Mouse (Mus musculus) frontal cortex, postnatal 25 days (tissue): Measurements from ENCODE around the gene Bmp2k.

ENCODE experiments used
- DNase-seq, 2 experiments: peaks; one replicate each; pipeline ENCODE4 v3.0.0; 2022; ENCODE audit warnings: low spot score in 2 of 2

Gene Bmp2k

GRCm38 (mm10) chr5:96997310-96997801 is at the start of gene Bmp2k:
Bmp2k (plus strand) TSS chr5:96997689.
- DNase-seq, result peak; percentile 75 to 81

GRCm38 (mm10) chr5:96948856-96949527 is 48.5 kb upstream of the Bmp2k start:
- DNase-seq, result no peak

DNA sequence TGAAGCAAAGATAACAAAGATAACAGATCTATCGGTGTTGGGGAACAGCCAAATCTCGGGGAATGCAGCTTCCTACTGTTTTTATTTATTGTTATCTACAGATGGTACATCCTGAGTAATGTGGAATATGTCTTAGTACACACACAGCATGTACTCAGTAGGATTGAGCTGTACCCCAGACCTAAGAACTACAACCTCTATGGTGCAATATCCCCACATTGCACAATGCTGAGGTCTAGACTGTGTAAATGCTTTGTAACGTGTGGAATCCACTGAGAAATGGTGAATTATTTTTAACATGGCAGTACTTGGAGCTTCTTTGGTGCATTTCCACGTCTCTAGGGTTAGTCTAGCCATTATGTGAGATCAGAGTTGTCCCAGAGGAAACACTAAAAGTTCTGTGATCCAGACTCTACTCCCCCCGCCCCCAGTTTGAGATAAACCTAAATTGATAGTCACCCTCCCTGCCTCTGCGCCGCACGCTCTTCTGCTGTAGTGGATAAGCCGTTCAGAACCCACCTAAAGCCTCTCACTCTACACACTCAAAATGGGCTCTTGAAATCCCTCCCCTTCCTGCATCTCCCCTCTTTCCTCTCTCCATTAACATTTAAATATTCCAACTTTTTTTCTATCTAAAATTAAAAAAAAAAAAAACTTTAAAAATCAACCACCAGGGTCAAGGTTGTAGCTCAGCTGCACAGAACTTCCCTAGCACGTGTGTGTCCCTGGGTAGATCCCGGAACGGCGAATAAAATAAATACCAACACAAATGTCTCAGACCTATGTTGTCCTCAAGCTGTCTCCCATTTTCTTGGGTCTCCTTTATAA is 47.4 kb upstream of the Bmp2k start:
- no peak for DNase-seq

DNA sequence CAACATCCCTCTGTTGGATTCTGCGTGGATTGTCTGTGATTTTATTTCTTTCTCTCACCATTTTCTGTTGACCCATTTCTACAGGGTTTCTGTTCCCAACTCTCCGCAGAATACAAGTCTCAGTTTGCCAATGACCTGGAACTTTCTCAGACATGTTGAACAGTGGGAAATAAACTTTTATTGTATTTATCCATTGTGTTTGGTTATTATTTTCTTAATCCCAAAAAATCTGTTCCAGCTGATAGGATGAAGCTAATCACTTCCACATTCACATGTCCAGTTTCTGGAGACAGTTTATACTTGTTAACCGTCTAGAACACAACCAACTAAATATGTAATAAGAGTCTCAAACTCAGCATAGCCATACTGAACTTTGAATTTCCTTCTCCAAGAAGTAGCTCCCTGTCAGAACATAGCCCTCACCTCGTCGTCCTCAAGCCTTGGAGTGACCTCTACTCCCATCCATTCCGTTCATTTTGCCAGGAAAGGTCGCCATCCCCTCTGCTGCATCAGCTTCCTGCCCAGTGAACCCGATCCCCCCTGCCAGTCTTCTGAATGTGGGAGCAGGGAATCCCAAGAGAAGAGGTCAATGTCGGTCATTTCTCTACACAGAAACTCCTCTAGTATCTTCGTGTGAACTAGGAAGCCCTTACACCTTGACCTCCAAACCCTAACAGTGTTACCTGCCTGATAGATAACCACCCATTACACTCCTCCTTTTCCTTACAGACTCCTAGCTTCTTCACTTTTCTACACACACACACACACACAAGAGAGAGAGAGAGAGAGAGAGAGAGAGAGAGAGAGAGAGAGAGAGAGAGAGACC is 46.6 kb upstream of the Bmp2k start:
- DNase-seq, result no peak

DNA sequence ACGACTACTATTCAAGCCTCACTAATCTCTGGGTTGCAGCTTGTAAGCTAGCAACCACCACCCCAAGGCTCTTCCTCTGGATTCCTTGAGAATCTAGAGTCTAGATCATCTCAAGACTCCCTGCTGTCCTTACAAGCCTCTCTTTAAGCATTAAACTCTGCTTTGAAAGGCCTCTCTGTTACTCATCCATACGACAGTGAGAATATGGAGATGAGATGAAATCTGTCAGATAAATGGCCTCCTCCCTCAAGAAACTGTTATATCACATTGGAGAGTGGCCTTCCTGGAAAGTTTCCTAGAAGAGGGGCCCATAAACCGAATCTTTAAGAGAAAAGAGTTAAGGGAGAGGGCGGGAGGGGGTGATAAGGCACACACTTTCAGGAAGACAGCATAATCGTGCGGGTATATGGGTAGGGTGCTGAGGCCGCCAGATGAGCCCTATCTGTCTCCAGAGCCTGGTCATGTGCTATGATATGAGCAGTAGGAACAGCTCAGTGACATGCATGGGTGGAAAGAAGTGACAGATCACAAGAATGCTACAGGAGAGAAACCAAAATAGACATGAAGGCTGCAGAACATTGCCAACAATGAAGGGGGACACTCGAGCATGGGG is 45.9 kb upstream of the Bmp2k start:
- DNase-seq, result no peak

GRCm38 (mm10) chr5:96954040-96954439 is 43.4 kb upstream of the Bmp2k start:
- no peak for DNase-seq

DNA sequence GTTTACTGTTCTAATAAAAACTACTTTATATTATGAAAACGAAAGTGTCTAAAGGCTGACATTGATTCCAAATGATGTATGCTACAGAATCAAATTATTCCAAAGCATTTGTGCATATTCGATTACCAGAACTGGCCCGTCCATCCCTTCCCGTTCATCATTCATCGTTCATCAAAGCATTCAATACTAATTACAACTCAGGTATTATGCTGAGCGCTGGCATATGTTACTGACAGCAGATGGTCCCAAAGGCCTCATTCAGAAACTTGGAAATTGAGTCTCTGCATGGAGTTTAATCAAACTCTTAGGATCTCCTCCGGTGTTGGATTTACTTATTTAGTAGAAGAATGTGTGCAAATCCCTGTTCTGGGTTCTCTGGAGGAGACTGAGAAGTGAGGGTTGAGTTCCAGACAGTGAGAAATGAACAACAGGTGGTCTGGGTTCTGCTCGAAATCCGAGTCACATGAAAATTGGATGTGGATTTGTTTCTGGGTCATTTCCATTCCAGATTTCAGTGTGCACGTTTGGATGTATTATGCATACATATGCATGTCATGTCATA is 42.9 kb upstream of the Bmp2k start:
- DNase-seq, result no peak

GRCm38 (mm10) chr5:96956926-96957325 is 40.6 kb upstream of the Bmp2k start:
- DNase-seq, result no peak

- no peak for DNase-seq
Observed at GRCm38 (mm10) chr5:96961122-96961521, 36.4 kb upstream of the Bmp2k start.

DNA sequence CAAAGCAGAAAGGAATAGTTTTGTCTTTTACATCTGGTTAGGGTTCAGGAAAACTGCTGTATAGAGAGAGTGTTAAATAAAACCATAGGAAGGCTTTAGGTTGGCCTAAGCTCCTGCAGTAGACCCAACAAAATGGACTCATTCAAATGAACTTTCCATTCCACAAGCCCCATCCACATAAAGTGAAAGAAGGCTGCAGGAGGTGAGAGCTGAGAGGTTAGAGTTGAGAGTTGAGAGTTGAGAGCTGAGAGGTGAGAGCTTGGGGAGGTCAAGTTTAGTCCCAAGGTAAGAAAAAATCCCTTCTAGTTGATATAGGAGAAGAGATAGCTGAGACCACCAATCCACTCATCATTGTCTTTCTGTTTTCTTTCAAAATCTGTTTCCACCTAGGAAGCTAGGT is 35.6 kb upstream of the Bmp2k start:
- DNase-seq, result no peak

DNA sequence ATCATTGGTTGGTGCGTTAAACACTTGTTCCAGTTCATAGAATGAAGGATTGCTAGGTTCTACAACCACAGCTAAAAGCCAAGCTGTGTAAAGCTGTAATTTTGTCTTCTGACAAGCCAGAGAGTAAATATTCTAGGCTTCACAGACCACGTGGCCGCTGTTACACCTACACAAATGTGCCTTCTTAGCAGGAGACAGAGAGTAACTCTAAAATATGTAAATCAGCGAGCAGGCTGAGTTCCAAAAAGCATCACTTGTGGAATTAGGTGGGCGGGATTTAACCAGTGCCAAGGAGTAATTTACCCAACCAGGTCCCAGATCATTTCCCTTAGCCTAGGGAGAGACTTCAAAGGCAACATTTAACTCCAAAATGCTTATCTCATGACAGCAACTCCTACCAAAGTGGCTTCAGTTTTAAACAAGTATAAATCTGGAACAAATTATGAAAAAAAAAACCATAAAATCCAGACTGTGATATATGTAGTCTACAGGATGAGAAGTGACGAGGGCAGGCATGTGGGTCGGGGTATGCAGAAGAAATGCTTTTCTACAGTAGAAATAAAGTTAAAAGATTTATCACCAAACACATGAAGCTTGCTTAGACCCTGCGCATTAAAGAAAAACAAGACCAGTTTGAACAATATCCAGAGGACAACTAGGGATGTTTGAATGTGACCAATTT is 35.1 kb upstream of the Bmp2k start:
- DNase-seq, result no peak

DNA sequence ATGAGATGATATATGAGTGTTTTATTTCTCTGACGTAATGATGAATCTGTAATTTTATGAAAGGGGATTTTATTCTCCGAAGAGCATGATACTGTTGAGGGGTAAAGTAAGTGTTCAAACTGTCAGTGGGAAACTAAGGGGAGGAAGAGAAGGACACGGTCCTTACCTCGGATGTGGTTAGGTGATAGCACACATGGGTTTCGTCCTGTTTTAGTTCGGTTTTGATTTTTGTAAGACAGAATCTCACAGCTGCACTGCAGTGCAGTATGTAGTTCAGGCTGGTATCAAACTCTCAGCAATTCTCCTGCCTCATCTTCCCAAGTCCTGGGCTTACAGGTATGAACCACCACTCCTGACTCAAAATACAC is 34.6 kb upstream of the Bmp2k start:
- no peak for DNase-seq

GRCm38 (mm10) chr5:96964062-96965028 is 33.1 kb upstream of the Bmp2k start:
- no peak for DNase-seq

GRCm38 (mm10) chr5:96965029-96965403 is 32.5 kb upstream of the Bmp2k start:
- no peak for DNase-seq

GRCm38 (mm10) chr5:96965503-96965902 is 32.0 kb upstream of the Bmp2k start:
- no peak for DNase-seq

- no peak for DNase-seq
Observed at GRCm38 (mm10) chr5:96968628-96969027, 28.9 kb upstream of the Bmp2k start.

DNA sequence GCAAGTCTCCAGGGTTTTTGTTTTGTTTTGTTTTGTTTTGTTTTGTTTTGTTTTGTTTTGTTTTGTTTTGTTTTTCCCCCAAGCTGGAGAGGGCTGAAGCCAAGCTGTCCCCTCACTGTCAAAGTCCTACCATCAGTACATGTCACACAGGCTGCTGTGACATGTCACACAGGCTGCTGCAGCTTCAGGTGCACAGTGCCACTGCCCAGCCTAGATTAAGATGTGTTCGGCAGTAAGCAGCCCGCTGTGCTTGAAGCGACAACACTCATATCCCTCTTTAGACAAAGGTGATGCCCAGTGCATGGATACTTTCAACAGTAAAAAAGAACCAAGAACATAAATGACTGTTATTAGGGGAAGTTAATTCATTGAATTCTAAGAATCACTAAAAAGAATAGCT is 28.5 kb upstream of the Bmp2k start:
- no peak for DNase-seq

DNA sequence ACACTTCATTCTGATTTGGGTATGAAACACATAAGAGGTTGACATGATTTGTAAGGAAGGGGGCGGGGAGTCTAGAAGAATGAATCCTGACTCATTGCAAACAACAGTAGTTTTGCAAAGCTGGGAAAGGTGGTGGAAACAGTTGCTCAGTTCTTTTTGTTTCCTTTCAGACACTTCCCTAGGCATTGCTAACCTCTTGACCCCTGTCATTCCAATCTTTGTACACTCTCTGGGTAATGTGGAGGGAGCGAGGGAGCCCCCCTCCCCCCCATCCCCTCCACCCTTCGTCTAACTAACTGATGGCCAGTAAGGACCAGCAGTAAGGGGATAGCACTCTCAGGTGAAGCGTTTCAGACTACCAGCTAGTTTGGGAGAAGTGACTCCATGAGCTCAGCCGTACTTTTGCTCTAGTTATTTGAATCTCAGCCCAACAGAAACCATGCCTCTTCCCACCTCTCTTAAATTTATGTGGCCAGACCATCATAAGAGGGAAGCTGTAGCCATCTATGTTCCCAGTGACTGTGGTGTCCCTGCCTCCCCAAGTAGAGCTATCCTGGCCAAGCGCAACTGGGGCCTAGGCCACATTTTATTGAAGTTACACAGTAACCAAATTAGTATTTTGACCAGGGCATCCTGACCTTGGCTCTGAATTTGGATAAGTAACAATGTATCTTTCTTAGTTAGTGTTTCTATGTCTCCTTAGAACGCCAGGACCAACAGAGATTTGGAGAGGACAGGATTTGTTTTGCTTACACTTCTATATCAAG is 27.6 kb upstream of the Bmp2k start:
- no peak for DNase-seq

GRCm38 (mm10) chr5:96970472-96970848 is 27.0 kb upstream of the Bmp2k start:
- no peak for DNase-seq
